Mouse (Mus musculus) heart, postnatal 0 days (tissue): ENCODE measurements at regions not wholly inside any gene's neighbourhood (a gene's known extent, or its start where the extent isn't known, plus 50 kb on each side); places are given as distances from the start of the nearest gene placed in this dataset.

ENCODE experiments used
- CTCF ChIP-seq: IDR thresholded peaks from 2 replicates; pipeline ENCODE4 v1.5.1; 2016; ENCODE audit warnings: antibody characterized with exemption, control low read depth, low read depth
- EP300 ChIP-seq: IDR thresholded peaks from 2 replicates; pipeline ENCODE4 v1.6.1; 2016; ENCODE audit warnings: antibody characterized with exemption, low read depth

- TF ChIP-seq CTCF (no peak), EP300 (no peak)
These were observed 199.2 kb downstream of the Lrig3 start for GRCm38 (mm10) chr10:126165215-126165614.
